Mouse (Mus musculus): Measurements from ENCODE around the gene Bmp2k. TPM values are rescaled to one million over a fixed set of nuclear protein-coding genes. Genes with fewer than 3 reads are reported as not detected.

Bmp2k gene
- polyA plus RNA-seq, 1 experiment from 2014 or later = 8.3 TPM

GRCm38 (mm10) chr5:97126005-97126404 is 128.5 kb downstream of the Bmp2k start:
- Histone ChIP-seq H3K4me1 (ENCODE audit: control insufficient read depth in 2 of 2, insufficient read depth in 2 of 2, low read length in 2 of 2) (no peaks in the 10 kb centered on the region), H3K27ac (replicated peaks in 1 of 2; ENCODE audit: control insufficient read depth in 1 of 2, insufficient read depth in 1 of 2, low read depth in 2 of 2, low read length in 2 of 2) (no peak overlapping the region), H3K4me3 (ENCODE audit: control insufficient read depth in 1 of 2, insufficient read depth in 1 of 2, low read depth in 1 of 2, low read length in 2 of 2) (no peak overlapping the region), H3K27me3 (ENCODE audit: control insufficient read depth, insufficient read depth, low read length) (no peaks in the 10 kb centered on the region), H3K36me3 (ENCODE audit: control insufficient read depth, insufficient read depth, low read length) (no peaks in the 10 kb centered on the region), H3K9me3 (ENCODE audit: control insufficient read depth, low read length) (no peaks in the 10 kb centered on the region), H3K4me2 (ENCODE audit: low read length) (no peak overlapping the region), H3K9ac (ENCODE audit: low read length) (no peak overlapping the region)
- ATAC-seq (ENCODE audit: insufficient number of reproducible peaks, insufficient read depth, low FRiP score, low read depth) = no peak
- 15% methylated on average over 4 of the region's 4 CpGs for WGBS

- Histone ChIP-seq H3K27me3 (ENCODE audit: control insufficient read depth, insufficient read depth, low read length) (no peaks in the 10 kb centered on the region), H3K9ac (ENCODE audit: low read length) (no peak overlapping the region), H3K4me1 (ENCODE audit: control insufficient read depth in 2 of 2, insufficient read depth in 2 of 2, low read length in 2 of 2) (no peaks in the 10 kb centered on the region), H3K4me2 (ENCODE audit: low read length) (no peak overlapping the region), H3K4me3 (ENCODE audit: control insufficient read depth in 1 of 2, insufficient read depth in 1 of 2, low read depth in 1 of 2, low read length in 2 of 2) (no peak overlapping the region), H3K36me3 (ENCODE audit: control insufficient read depth, insufficient read depth, low read length) (no peaks in the 10 kb centered on the region), H3K27ac (replicated peaks in 1 of 2; ENCODE audit: control insufficient read depth in 1 of 2, insufficient read depth in 1 of 2, low read depth in 2 of 2, low read length in 2 of 2) (no peak overlapping the region), H3K9me3 (ENCODE audit: control insufficient read depth, low read length) (no peaks in the 10 kb centered on the region)
- ATAC-seq (ENCODE audit: insufficient number of reproducible peaks, insufficient read depth, low FRiP score, low read depth) = no peak
- 84% methylated on average over 6 of the region's 6 CpGs for WGBS
Measured at GRCm38 (mm10) chr5:97127284-97127683, 129.8 kb downstream of the Bmp2k start.

GRCm38 (mm10) chr5:97128242-97129226 is 131.0 kb downstream of the Bmp2k start:
- WGBS = 44% methylated on average over 21 of the region's 21 CpGs
- ATAC-seq (ENCODE audit: insufficient number of reproducible peaks, insufficient read depth, low FRiP score, low read depth) = no peak
- H3K4me3 ChIP-seq (ENCODE audit: control insufficient read depth in 1 of 2, insufficient read depth in 1 of 2, low read depth in 1 of 2, low read length in 2 of 2) = no peak overlapping the region

GRCm38 (mm10) chr5:97129589-97129988 is 132.1 kb downstream of the Bmp2k start:
- Histone ChIP-seq H3K27ac (replicated peaks in 1 of 2; ENCODE audit: control insufficient read depth in 1 of 2, insufficient read depth in 1 of 2, low read depth in 2 of 2, low read length in 2 of 2) (no peak overlapping the region), H3K4me3 (ENCODE audit: control insufficient read depth in 1 of 2, insufficient read depth in 1 of 2, low read depth in 1 of 2, low read length in 2 of 2) (no peak overlapping the region), H3K9me3 (ENCODE audit: control insufficient read depth, low read length) (no peaks in the 10 kb centered on the region), H3K4me1 (ENCODE audit: control insufficient read depth in 2 of 2, insufficient read depth in 2 of 2, low read length in 2 of 2) (no peaks in the 10 kb centered on the region), H3K36me3 (ENCODE audit: control insufficient read depth, insufficient read depth, low read length) (no peaks in the 10 kb centered on the region), H3K27me3 (ENCODE audit: control insufficient read depth, insufficient read depth, low read length) (no peaks in the 10 kb centered on the region), H3K4me2 (ENCODE audit: low read length) (no peak overlapping the region), H3K9ac (ENCODE audit: low read length) (no peak overlapping the region)
- 91% methylated on average over 2 of the region's 2 CpGs for WGBS
- ATAC-seq (ENCODE audit: insufficient number of reproducible peaks, insufficient read depth, low FRiP score, low read depth) = no peak

More at GRCm38 (mm10) chr5:97128242-97129226, 131.0 kb downstream of the Bmp2k start:
- Histone ChIP-seq H3K27ac (replicated peaks in 1 of 2; ENCODE audit: control insufficient read depth in 1 of 2, insufficient read depth in 1 of 2, low read depth in 2 of 2, low read length in 2 of 2) (no peak overlapping the region), H3K4me1 (ENCODE audit: control insufficient read depth in 2 of 2, insufficient read depth in 2 of 2, low read length in 2 of 2) (no peaks in the 10 kb centered on the region), H3K4me2 (ENCODE audit: low read length) (peak overlapping the region; percentile 36; the same call in 1 of the 2 replicates), H3K9me3 (ENCODE audit: control insufficient read depth, low read length) (no peaks in the 10 kb centered on the region), H3K36me3 (ENCODE audit: control insufficient read depth, insufficient read depth, low read length) (no peaks in the 10 kb centered on the region), H3K9ac (ENCODE audit: low read length) (no peak overlapping the region), H3K27me3 (ENCODE audit: control insufficient read depth, insufficient read depth, low read length) (no peaks in the 10 kb centered on the region)

GRCm38 (mm10) chr5:97135331-97135730 is 137.8 kb downstream of the Bmp2k start:
- Histone ChIP-seq H3K4me2 (ENCODE audit: low read length) (no peak overlapping the region), H3K27me3 (ENCODE audit: control insufficient read depth, insufficient read depth, low read length) (no peaks in the 10 kb centered on the region), H3K36me3 (ENCODE audit: control insufficient read depth, insufficient read depth, low read length) (no peaks in the 10 kb centered on the region), H3K9ac (ENCODE audit: low read length) (no peak overlapping the region), H3K4me3 (ENCODE audit: control insufficient read depth in 1 of 2, insufficient read depth in 1 of 2, low read depth in 1 of 2, low read length in 2 of 2) (no peak overlapping the region), H3K4me1 (ENCODE audit: control insufficient read depth in 2 of 2, insufficient read depth in 2 of 2, low read length in 2 of 2) (peaks cover 0 to 4% of the 10 kb centered on the region in 2 experiments; a peak in 1 of 4 replicates), H3K9me3 (ENCODE audit: control insufficient read depth, low read length) (no peaks in the 10 kb centered on the region), H3K27ac (replicated peaks in 1 of 2; ENCODE audit: control insufficient read depth in 1 of 2, insufficient read depth in 1 of 2, low read depth in 2 of 2, low read length in 2 of 2) (no peak overlapping the region)
- WGBS = 65% methylated on average over 2 of the region's 2 CpGs
- ATAC-seq (ENCODE audit: insufficient number of reproducible peaks, insufficient read depth, low FRiP score, low read depth) = no peak

Other genes starting within 250 kb of the Bmp2k start
- gene Anxa3, start 204.3 kb upstream of the Bmp2k start, polyA plus RNA-seq (2014; fragmentation: Nextera tagmentation; extraction: Ambion mirVana) = 52.5 and 53.4 TPM in 2 replicates
- gene Paqr3, start 113.9 kb downstream of the Bmp2k start, polyA plus RNA-seq (2014; fragmentation: Nextera tagmentation; extraction: Ambion mirVana) = 0.70 and 2.6 TPM in 2 replicates